Mouse (Mus musculus): ENCODE data around the gene Sprr2d. TPM values are rescaled to one million over a fixed set of nuclear protein-coding genes. Genes with fewer than 3 reads are reported as not detected.

Sprr2d gene
- polyA plus RNA-seq (2012) = not detected in 2 replicates

DNA sequence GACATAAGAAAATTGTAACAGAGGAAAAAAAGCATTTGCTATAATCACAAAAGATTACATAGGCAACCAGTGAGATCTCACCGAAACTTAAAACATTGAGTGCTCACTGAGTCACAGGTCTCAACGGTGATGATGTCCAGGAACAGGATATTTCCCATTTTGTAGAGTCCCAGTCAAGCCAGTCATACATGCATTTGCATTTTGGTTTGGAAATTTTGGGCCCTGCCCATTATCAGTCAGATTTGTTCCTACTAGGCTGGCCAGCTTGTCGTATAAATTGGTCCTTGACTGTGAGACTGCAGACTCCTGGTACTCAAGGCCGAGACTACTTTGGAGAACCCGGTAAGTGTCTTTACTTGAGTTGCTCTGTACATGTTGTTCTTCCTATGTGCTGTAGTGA is at the start of gene Sprr2d:
TSS of gene Sprr2d (plus strand) at position 301 of the 400 bp plus-strand sequence.

DNA sequence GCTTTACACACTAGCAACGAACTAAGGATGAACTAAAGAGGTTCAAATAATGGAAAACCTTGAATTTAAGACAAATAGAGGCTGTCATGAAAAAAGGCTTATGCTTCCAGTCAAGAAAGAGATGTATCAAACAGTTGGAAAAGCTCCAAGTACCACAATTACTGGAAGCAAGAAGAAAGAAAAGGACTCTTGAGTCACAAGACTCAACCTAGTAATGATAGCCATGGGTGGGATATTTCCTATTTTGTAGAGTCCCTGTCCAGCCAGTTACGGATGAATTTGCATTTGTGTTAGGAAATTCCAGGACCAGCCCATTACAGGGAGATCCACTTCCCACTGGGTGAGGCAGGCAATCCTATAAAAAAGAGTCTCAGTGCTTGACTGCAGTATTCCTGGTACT is 22.6 kb upstream of the Sprr2d start, which contains the start of gene Sprr2b:
TSS of gene Sprr2b (plus strand) at position 301 of the 400 bp plus-strand sequence.

DNA sequence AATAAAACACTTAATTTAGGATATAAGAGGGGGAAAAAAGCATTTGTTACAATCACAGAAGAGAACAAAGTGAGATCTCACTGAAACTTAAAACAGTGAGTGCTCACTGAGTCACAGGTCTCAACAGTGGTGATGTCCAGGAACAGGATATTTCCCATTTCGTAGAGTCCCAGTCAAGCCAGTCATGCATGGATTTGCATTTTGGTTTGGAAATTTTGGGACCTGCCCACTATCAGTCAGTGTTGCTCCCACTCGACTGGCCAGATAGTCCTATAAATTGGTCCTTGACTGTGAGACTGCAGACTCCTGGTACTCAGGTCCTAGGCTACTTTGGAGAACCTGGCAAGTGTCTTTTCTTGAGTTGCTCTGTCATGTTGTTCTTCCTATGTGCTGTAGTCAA is 12.9 kb downstream of the Sprr2d start, which contains the start of gene Sprr2e:
TSS of gene Sprr2e (plus strand) at position 301 of the 400 bp plus-strand sequence.

DNA sequence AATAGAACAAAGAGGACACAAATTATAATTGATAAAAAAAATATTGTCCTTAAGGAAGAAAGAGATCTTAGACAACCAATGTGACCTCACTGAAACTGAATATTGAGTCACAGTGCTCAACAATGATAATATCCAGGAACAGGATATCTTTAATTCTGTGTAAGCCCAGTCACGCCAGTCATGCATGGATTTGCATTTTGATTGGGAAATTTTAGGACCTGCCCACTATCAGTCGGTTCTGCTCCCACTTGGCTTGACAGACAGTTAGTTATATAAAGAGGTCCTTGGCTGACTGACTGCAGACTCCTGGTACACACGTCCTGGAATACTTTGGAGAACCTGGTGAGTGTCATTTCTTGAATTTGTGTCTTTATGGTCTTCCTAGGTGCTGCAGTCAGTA is 25.9 kb downstream of the Sprr2d start, which contains the start of gene Sprr2f:
TSS of gene Sprr2f (plus strand) at position 301 of the 400 bp plus-strand sequence.

DNA sequence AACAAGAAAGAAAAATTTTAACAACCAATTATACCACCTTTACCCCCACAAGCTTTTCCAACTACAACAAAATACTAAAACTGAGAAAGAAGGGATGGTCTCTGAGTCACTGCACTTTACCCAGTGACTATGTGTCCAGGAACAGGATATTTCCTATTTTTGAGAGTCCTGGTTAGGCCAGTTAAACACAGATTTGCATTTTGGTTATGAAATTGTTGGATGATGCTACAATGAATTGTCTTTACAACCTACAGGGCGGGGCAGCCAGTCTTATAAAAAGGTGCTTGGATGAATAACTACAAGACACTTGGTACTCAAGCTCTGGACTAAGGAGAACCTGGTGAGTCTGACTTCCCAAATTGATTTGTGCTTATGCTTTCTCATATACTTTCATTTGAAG is 46.4 kb downstream of the Sprr2d start, which contains the start of gene Sprr2h:
TSS of gene Sprr2h (plus strand) at position 301 of the 400 bp plus-strand sequence.

Other genes starting within 250 kb of the Sprr2d start
- gene Prr9, start 215.2 kb upstream of the Sprr2d start, polyA plus RNA-seq (2012) = not detected in 2 replicates
- gene Lelp1, start 196.4 kb upstream of the Sprr2d start, polyA plus RNA-seq (2012) = not detected in 2 replicates
- not detected in 2 replicates for gene Sprr2a1, start 123.3 kb upstream of the Sprr2d start, polyA plus RNA-seq (2012)
- gene Sprr2a2, start 123.2 kb upstream of the Sprr2d start, polyA plus RNA-seq (2012) = not detected in 2 replicates
- gene Sprr2a3, start 53.7 kb upstream of the Sprr2d start, polyA plus RNA-seq (2012) = not detected in 2 replicates
- gene Sprr2b, start 22.5 kb upstream of the Sprr2d start, polyA plus RNA-seq (2012) = not detected in 2 replicates
- gene Sprr2e, start 13.0 kb downstream of the Sprr2d start, polyA plus RNA-seq (2012) = not detected in 2 replicates
- not detected in 2 replicates for gene Sprr2f, start 26.0 kb downstream of the Sprr2d start, polyA plus RNA-seq (2012)
- not detected in 2 replicates for gene Sprr2h, start 46.5 kb downstream of the Sprr2d start, polyA plus RNA-seq (2012)
- not detected in 2 replicates for gene Sprr2i, start 68.9 kb downstream of the Sprr2d start, polyA plus RNA-seq (2012)
- not detected in 2 replicates for gene Sprr2j-ps, start 78.9 kb downstream of the Sprr2d start, polyA plus RNA-seq (2012)
- gene Gm9774, start 90.3 kb downstream of the Sprr2d start, polyA plus RNA-seq (2012) = 8.9 and 10.1 TPM in 2 replicates
- gene Sprr2k, start 93.4 kb downstream of the Sprr2d start, polyA plus RNA-seq (2012) = not detected in 2 replicates
- not detected in 2 replicates for gene Sprr1b, start 99.6 kb downstream of the Sprr2d start, polyA plus RNA-seq (2012)
- not detected in 2 replicates for gene Sprr3, start 119.6 kb downstream of the Sprr2d start, polyA plus RNA-seq (2012)
- 0.12 TPM in 1 of 2 replicates, not detected in the other for gene Sprr1a, start 146.8 kb downstream of the Sprr2d start, polyA plus RNA-seq (2012)
- gene Sprr4, start 161.4 kb downstream of the Sprr2d start, polyA plus RNA-seq (2012) = not detected in 2 replicates
- not detected in 2 replicates for gene 2310046K23Rik, start 195.4 kb downstream of the Sprr2d start, polyA plus RNA-seq (2012)
- gene Ivl, start 234.6 kb downstream of the Sprr2d start, polyA plus RNA-seq (2012) = 0.04 TPM in 1 of 2 replicates, not detected in the other
- 0.07 TPM in 1 of 2 replicates, not detected in the other for gene Smcp, start 249.9 kb downstream of the Sprr2d start, polyA plus RNA-seq (2012)